Mouse (Mus musculus) C2C12 (cell line): ENCODE measurements around the gene Fam3c.

Experiments used
- CTCF ChIP-seq: IDR thresholded peaks from one replicate; pipeline ENCODE4 v1.5.1; 2011; ENCODE audit not compliant: control insufficient read depth, insufficient read depth, insufficient read length
- MYOD1 ChIP-seq: IDR thresholded peaks from one replicate; pipeline ENCODE4 v1.6.1; 2011; ENCODE audit warnings: low read depth; ENCODE audit not compliant: control insufficient read depth, insufficient read length
- MYOG ChIP-seq: IDR thresholded peaks from one replicate; pipeline ENCODE4 v1.6.1; 2011; ENCODE audit not compliant: control insufficient read depth, insufficient read length; ENCODE audit errors: extremely low read depth

DNA sequence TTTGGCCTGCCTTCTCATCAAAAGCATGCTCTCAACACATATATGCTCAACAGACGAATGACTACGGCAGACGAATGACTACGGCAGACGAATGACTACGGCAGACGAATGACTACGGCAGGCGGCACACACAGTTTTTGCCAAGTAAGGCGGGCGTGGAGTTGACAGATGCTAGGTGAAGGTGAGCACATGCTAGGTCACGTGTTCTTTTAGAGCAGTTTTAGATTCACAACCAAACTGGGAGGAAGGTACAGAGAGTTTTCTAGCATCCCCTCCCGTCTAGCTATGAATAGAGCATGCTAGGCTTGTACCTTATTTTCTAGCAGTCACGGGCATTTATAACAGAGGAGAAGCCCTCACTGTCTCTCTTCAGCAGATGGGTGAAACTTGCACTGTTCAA is 15.3 kb downstream of the Fam3c start:
- no peak for TF ChIP-seq CTCF
- no peak for TF ChIP-seq MYOG
- no peak for TF ChIP-seq MYOD1
